Mouse (Mus musculus): ENCODE data around the gene Pou2af1. TPM values are rescaled to one million over a fixed set of nuclear protein-coding genes. Genes with fewer than 3 reads are reported as not detected.

Pou2af1 gene
- not detected in 2 replicates for polyA plus RNA-seq (2016; fragmentation: Nextera tagmentation; extraction: Ambion mirVana)

- 72% methylated on average over 20 of the region's 20 CpGs for WGBS
- H3K36me3 ChIP-seq: no peaks in the 10 kb centered on the region
- H3K27me3 ChIP-seq: no peaks in the 10 kb centered on the region
Measured at GRCm38 (mm10) chr9:51213023-51213728, at the start of gene Pou2af1. Gene Pou2af1, plus strand, starts transcription at chr9:51213708.

DNA sequence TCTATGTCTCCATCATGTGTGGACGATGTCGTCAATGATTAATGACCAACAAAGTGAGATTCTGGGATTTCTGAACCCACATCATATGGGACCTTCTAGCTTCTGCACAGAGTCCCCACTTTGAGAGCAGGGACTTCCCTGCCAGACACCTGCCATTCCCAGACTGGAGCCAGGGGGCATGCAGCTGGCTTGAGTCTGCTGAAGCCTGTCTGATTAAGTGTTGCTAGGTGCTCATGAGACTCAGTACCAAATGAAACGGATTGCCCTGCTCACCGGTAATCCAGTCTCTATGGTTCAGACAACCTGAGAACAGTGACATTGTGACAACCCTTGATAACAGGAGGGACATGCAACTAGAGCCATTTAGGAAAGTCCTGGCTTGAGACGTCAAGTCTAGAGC is 49.5 kb upstream of the Pou2af1 start:
- H3K9me3 ChIP-seq: no peaks in the 10 kb centered on the region
- peaks cover 18% of the 10 kb centered on the region for H3K27me3 ChIP-seq
- no peak overlapping the region for H3K9ac ChIP-seq (replicated peaks)
- WGBS: 85% methylated on average over 5 of the region's 5 CpGs
- no peak for ATAC-seq (ENCODE audit: insufficient number of reproducible peaks, insufficient read depth, low FRiP score, low TSS enrichment, low read depth)
- H3K4me1 ChIP-seq (replicated peaks): no peaks in the 10 kb centered on the region
- no peak overlapping the region for H3K27ac ChIP-seq
- no peak overlapping the region for H3K4me2 ChIP-seq
- no peaks in the 10 kb centered on the region for H3K36me3 ChIP-seq
- H3K4me3 ChIP-seq (replicated peaks): no peak overlapping the region

More at GRCm38 (mm10) chr9:51213023-51213728, at the start of gene Pou2af1:
- Histone ChIP-seq H3K9ac (replicated peaks) (no peak within 1 kb of the TSS), H3K27ac (no peak within 1 kb of the TSS), H3K4me2 (no peak within 1 kb of the TSS), H3K9me3 (no peaks in the 10 kb centered on the region), H3K4me3 (replicated peaks) (no peak within 1 kb of the TSS), H3K4me1 (replicated peaks) (no peaks in the 10 kb centered on the region; the same call in 1 of the 2 replicates)
- ATAC-seq (ENCODE audit: insufficient number of reproducible peaks, insufficient read depth, low FRiP score, low TSS enrichment, low read depth): no peak

DNA sequence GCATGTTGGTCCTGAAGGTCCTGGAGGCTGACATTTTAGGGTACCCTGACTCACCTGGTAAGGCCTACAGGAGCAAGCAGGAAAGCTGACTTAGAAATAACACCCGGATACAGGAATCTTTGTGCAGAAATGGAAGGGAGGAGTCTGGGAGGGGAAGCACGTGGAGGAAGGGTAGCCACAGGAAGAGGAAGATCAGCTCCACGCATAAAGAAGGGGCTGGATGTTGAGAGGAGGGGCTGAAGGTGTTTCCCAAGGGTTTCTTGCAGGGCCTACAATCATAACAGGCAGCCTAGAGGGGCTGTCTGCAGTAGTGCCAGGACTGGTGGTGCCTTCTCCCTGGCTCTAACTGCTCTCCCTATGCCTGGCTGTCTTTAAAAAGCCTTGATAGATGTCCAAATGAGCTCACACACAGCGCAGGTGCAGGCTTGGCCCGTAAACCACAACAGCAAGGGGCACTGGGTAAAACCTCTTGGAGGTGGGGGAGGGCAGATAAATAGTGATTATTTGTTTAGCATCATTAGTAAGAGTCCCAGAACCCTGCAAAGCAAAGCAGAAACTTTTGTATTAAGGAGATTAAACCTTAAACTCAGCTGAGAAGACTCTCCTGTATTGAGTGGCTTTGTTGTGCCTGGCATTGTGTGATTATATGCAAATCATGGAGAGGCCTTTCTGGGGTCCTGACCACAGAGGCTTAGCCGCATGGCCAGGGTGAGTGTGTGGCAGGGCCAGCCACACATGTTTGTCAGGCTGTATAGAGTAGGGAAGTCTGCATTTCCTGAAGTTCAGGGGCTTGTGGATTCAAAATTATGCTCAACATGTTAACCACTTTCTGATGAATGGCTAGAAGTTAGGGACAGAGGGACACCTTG is 48.0 kb upstream of the Pou2af1 start, which contains the start of gene Gm32742:
Gm32742 (minus strand) TSS at position 206 of the 869 bp plus-strand sequence.
- Histone ChIP-seq H3K27me3 (peaks cover 6% of the 10 kb centered on the region), H3K27ac (no peak within 1 kb of the TSS), H3K4me2 (no peak within 1 kb of the TSS), H3K4me1 (replicated peaks) (no peaks in the 10 kb centered on the region), H3K9me3 (no peaks in the 10 kb centered on the region), H3K4me3 (replicated peaks) (no peak within 1 kb of the TSS), H3K36me3 (no peaks in the 10 kb centered on the region), H3K9ac (replicated peaks) (no peak within 1 kb of the TSS)
- WGBS: 40% methylated on average over 6 of the region's 6 CpGs
- ATAC-seq (ENCODE audit: insufficient number of reproducible peaks, insufficient read depth, low FRiP score, low TSS enrichment, low read depth): no peak

DNA sequence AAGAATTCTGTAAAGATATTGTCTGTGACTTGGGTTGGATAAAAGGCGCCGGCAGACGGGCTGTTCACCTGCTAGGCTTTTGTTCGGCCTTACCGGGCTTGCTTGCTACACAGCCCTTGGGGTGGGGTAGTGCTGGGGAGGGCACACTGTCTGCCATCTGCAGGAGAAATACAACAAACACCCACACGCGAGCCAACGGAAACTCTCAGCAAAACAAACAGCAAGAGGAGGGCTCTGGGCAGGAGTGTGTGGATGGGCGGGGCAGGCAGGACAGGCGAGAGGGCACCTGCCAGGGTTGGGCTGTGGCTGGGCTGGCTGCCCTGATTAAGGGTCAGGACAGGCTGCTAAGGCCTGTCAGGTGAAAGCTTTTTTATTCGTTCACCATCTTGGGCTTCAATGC is 45.6 kb upstream of the Pou2af1 start:
- H3K4me2 ChIP-seq: no peak overlapping the region
- no peaks in the 10 kb centered on the region for H3K4me1 ChIP-seq (replicated peaks)
- H3K36me3 ChIP-seq: no peaks in the 10 kb centered on the region
- H3K9ac ChIP-seq (replicated peaks): no peak overlapping the region
- H3K27me3 ChIP-seq: no peaks in the 10 kb centered on the region
- ATAC-seq (ENCODE audit: insufficient number of reproducible peaks, insufficient read depth, low FRiP score, low TSS enrichment, low read depth): no peak
- no peaks in the 10 kb centered on the region for H3K9me3 ChIP-seq
- WGBS: 71% methylated on average over 11 of the region's 11 CpGs
- no peak overlapping the region for H3K4me3 ChIP-seq (replicated peaks)
- H3K27ac ChIP-seq: no peak overlapping the region

GRCm38 (mm10) chr9:51168698-51169097 is 44.8 kb upstream of the Pou2af1 start:
- Histone ChIP-seq H3K4me2 (no peak overlapping the region), H3K9me3 (no peaks in the 10 kb centered on the region), H3K36me3 (no peaks in the 10 kb centered on the region), H3K4me3 (replicated peaks) (no peak overlapping the region), H3K27ac (no peak overlapping the region), H3K4me1 (replicated peaks) (no peaks in the 10 kb centered on the region), H3K27me3 (no peaks in the 10 kb centered on the region), H3K9ac (replicated peaks) (no peak overlapping the region)
- no peak for ATAC-seq (ENCODE audit: insufficient number of reproducible peaks, insufficient read depth, low FRiP score, low TSS enrichment, low read depth)
- WGBS: 76% methylated on average over 5 of the region's 5 CpGs

DNA sequence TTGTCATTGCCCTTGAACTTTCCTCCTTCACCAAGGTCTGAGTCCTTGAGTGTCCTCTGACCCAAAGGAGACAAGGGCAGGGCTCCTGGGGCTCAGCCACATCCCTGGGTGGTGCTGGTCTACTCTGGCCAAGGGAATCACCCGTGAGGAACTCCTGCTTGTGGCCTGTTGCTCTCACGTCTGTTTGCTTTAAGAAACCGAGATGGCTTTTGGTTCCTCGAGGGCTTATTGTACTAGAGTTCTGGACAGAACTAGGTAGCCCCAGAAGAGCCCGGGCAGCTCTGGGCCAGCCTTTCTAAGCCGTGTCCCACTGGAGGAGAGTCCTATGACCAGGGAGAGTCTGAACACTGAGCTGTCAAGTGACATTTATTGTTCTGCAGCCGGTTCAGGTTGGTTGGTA is 44.4 kb upstream of the Pou2af1 start:
- WGBS: 86% methylated on average over 7 of the region's 7 CpGs
- H3K9me3 ChIP-seq: no peaks in the 10 kb centered on the region
- no peak overlapping the region for H3K4me2 ChIP-seq
- no peak overlapping the region for H3K4me3 ChIP-seq (replicated peaks)
- no peak for ATAC-seq (ENCODE audit: insufficient number of reproducible peaks, insufficient read depth, low FRiP score, low TSS enrichment, low read depth)
- H3K4me1 ChIP-seq (replicated peaks): no peaks in the 10 kb centered on the region
- H3K27me3 ChIP-seq: no peaks in the 10 kb centered on the region
- H3K9ac ChIP-seq (replicated peaks): no peak overlapping the region
- H3K27ac ChIP-seq: no peak overlapping the region
- H3K36me3 ChIP-seq: no peaks in the 10 kb centered on the region

DNA sequence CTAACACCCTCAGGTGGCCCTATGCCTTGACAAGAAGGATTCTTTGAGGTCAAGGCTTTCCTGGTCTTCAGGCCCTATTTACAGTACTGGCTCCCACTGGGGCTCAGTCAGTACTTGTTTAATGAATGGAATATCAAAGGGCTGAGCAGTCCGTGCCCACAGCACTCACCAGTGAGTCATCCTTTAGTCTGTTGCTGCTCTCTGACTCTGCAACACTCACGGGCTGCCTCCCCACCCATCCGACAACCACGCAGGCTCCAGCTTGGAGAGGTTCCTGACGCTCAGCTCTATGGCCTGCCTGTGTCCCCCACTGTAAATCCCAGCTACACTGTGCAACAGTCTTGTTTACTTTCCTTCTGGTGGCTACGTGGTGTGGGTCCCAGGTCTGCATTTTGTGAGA is 43.2 kb upstream of the Pou2af1 start:
- no peaks in the 10 kb centered on the region for H3K27me3 ChIP-seq
- H3K4me1 ChIP-seq (replicated peaks): no peaks in the 10 kb centered on the region
- H3K36me3 ChIP-seq: no peaks in the 10 kb centered on the region
- no peak overlapping the region for H3K9ac ChIP-seq (replicated peaks)
- whole genome bisulfite sequencing: 66% methylated on average over 6 of the region's 6 CpGs
- H3K9me3 ChIP-seq: no peaks in the 10 kb centered on the region
- H3K4me3 ChIP-seq (replicated peaks): no peak overlapping the region
- ATAC-seq (ENCODE audit: insufficient number of reproducible peaks, insufficient read depth, low FRiP score, low TSS enrichment, low read depth): no peak
- H3K27ac ChIP-seq: no peak overlapping the region
- H3K4me2 ChIP-seq: no peak overlapping the region

GRCm38 (mm10) chr9:51174890-51175464 is 38.5 kb upstream of the Pou2af1 start:
- no peaks in the 10 kb centered on the region for H3K4me1 ChIP-seq (replicated peaks)
- ATAC-seq (ENCODE audit: insufficient number of reproducible peaks, insufficient read depth, low FRiP score, low TSS enrichment, low read depth): no peak
- H3K27me3 ChIP-seq: no peaks in the 10 kb centered on the region
- no peak overlapping the region for H3K4me2 ChIP-seq
- no peaks in the 10 kb centered on the region for H3K9me3 ChIP-seq
- H3K4me3 ChIP-seq (replicated peaks): no peak overlapping the region
- H3K9ac ChIP-seq (replicated peaks): no peak overlapping the region
- 67% methylated on average over 8 of the region's 8 CpGs for WGBS
- H3K36me3 ChIP-seq: no peaks in the 10 kb centered on the region
- no peak overlapping the region for H3K27ac ChIP-seq

GRCm38 (mm10) chr9:51175722-51176121 is 37.8 kb upstream of the Pou2af1 start:
- Histone ChIP-seq H3K9me3 (no peaks in the 10 kb centered on the region), H3K4me2 (no peak overlapping the region), H3K4me1 (replicated peaks) (no peaks in the 10 kb centered on the region), H3K27me3 (no peaks in the 10 kb centered on the region), H3K27ac (no peak overlapping the region), H3K36me3 (no peaks in the 10 kb centered on the region), H3K4me3 (replicated peaks) (no peak overlapping the region), H3K9ac (replicated peaks) (no peak overlapping the region)
- no peak for ATAC-seq (ENCODE audit: insufficient number of reproducible peaks, insufficient read depth, low FRiP score, low TSS enrichment, low read depth)
- WGBS: 93% methylated on average over 1 of the region's 1 CpGs

DNA sequence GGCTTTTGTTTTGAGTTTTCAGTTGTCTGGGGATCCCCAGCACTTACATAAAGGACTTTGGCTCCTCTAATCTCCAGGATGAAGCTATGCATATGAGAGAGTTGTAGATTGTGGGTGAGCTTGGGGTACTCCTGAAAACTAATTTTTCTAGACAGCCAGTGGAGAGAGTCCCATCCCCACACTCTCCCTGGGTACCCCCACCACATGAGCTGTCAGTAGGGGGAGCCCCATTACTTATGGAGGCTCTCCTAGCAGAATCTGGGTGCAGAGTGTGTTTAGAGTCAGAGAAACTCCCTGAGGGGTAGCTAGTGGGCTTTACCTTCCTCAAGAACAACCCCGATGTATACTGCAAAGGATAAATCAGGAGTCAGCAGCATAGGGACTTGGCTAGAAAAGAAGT is 35.2 kb upstream of the Pou2af1 start:
- H3K9me3 ChIP-seq: no peaks in the 10 kb centered on the region
- no peaks in the 10 kb centered on the region for H3K4me1 ChIP-seq (replicated peaks)
- H3K4me2 ChIP-seq: no peak overlapping the region
- H3K27me3 ChIP-seq: no peaks in the 10 kb centered on the region
- no peak overlapping the region for H3K27ac ChIP-seq
- no peak for ATAC-seq (ENCODE audit: insufficient number of reproducible peaks, insufficient read depth, low FRiP score, low TSS enrichment, low read depth)
- H3K36me3 ChIP-seq: no peaks in the 10 kb centered on the region
- 93% methylated on average over 1 of the region's 1 CpGs for WGBS
- no peak overlapping the region for H3K9ac ChIP-seq (replicated peaks)
- no peak overlapping the region for H3K4me3 ChIP-seq (replicated peaks)

- H3K27me3 ChIP-seq: no peaks in the 10 kb centered on the region
- H3K9ac ChIP-seq (replicated peaks): no peak overlapping the region
- no peak overlapping the region for H3K27ac ChIP-seq
- no peaks in the 10 kb centered on the region for H3K4me1 ChIP-seq (replicated peaks)
- no peaks in the 10 kb centered on the region for H3K9me3 ChIP-seq
- WGBS: 89% methylated on average over 5 of the region's 5 CpGs
- ATAC-seq (ENCODE audit: insufficient number of reproducible peaks, insufficient read depth, low FRiP score, low TSS enrichment, low read depth): no peak
- H3K36me3 ChIP-seq: no peaks in the 10 kb centered on the region
- H3K4me3 ChIP-seq (replicated peaks): no peak overlapping the region
- no peak overlapping the region for H3K4me2 ChIP-seq
Measured at GRCm38 (mm10) chr9:51180621-51181020, 32.9 kb upstream of the Pou2af1 start.

All from limb, embryonic 12.5 days (tissue).